Mouse (Mus musculus) embryonic fibroblast, embryonic 13.5 days (primary cell): Measurements from ENCODE around the gene Eva1b. TPM values are rescaled to one million over a fixed set of nuclear protein-coding genes. Genes with fewer than 3 reads are reported as not detected.

Source experiments
- H3K27ac ChIP-seq: 2 replicates; pipeline ENCODE4 v1.5.1; 2012; ENCODE audit warnings: low read length, control low read depth, inconsistent platforms; ENCODE audit not compliant: insufficient read depth
- H3K4me1 ChIP-seq: 2 replicates; pipeline ENCODE4 v1.6.1; 2011; ENCODE audit warnings: low read length; ENCODE audit not compliant: control insufficient read depth, insufficient read depth
- H3K4me3 ChIP-seq: 2 replicates; pipeline ENCODE4 v1.5.1; 2011; ENCODE audit warnings: mild to moderate bottlenecking, control low read depth, low read length; ENCODE audit not compliant: insufficient read depth
- CTCF ChIP-seq: IDR thresholded peaks from 2 replicates; pipeline ENCODE4 v1.5.1; 2011; ENCODE audit warnings: mild to moderate bottlenecking, control low read depth, low read length, moderate library complexity, borderline replicate concordance; ENCODE audit not compliant: insufficient read depth
- POLR2A ChIP-seq: IDR thresholded peaks from 2 replicates; pipeline ENCODE4 v1.6.1; 2011; ENCODE audit warnings: low read depth, mild to moderate bottlenecking, control low read depth, low read length, moderate library complexity
- polyA plus RNA-seq: library from polyadenylated mRNA; stranded (reverse); fragments of >200 nt; gene quantifications from 2 replicates; pipeline ENCODE4 v1.2.4, GENCODE M21; 2011; ENCODE audit warnings: low read depth; ENCODE audit not compliant: missing spikeins, insufficient read length

Gene Eva1b
- 41.0 and 53.7 TPM in 2 replicates for polyA plus RNA-seq

DNA sequence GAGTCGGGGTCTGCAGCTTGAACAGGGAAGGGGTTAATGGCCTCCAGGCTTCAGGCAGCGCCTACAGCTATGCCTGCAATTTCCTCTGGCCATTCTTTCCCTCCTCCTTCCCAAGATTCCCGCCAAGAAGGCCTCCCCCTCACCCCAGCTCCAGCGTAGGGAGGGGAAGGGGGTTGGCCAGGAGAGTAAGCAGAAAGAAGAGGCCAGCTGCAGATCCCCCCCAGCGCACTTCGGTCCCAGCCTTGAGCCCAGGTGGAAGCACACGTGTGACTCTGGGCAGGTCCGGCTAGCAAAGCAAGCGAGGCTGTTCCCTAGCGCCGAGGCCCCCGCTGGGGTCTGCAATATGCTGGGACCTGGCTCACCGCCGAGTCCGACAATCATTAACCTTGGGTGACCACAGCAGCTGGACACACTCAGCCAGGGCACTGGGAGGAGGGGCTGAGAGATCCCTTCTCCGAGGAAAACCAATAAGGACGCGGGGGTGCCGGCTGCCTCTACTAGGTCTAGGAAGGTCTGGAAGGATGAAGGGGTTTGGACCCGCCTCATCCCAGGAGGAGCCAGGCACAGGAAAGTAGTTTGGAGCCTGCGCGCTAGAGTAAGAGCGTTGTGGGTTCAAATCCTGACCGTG lies at the start of gene Eva1b:
TSS of gene Eva1b (plus strand) at position 212 of the 628 bp plus-strand sequence.
- H3K4me3 ChIP-seq, result peak within 1 kb of the TSS; percentile 69
- TF ChIP-seq POLR2A (no peak), CTCF (no peak)
- H3K27ac ChIP-seq, result peak within 1 kb of the TSS; percentile 86
- no peaks in the 10 kb centered on the region for H3K4me1 ChIP-seq

DNA sequence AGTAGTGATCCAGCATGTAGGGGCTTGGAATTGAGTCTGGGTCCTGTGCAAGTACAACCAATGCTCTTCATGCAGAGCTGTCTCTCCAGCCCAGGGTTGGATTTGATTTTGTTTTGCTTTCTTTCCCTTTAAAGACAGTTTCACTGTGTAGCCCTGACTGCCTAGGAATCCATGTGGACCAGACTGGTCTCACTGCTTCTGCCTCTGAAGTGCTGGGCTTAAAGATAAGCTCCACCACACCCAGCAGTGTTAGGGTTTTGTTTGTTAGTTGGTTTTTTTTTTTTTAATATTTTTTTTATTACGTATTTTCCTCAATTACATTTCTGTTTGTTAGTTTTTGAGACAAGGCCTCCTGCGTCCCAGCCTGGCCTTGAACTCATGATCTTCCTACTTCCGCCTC lies 48.2 kb upstream of the Eva1b start:
- no peak for TF ChIP-seq CTCF
- no peak for TF ChIP-seq POLR2A
- Histone ChIP-seq H3K4me1 (peaks cover 12% of the 10 kb centered on the region), H3K4me3 (no peak overlapping the region), H3K27ac (no peak overlapping the region)

DNA sequence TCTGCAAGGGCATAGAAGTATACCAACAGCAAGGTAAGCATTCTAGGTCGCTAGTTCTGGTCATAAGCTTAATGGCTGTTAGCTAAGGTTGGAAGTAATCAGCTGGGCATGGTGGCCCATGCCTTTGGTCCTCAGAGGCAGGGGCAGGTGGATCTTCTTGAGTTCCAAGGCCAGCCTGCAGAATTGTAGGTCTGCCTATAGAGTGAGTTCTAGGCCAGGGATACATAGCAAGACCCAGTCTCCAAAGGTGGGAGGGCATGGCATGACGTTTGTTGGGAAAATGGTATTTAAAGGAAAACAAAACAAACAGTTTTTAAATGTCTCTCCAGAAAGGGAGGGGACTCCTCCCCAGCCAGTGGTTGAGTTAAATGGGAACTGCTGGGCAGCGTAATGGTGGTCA lies 46.8 kb upstream of the Eva1b start:
- no peak for TF ChIP-seq CTCF
- no peak for TF ChIP-seq POLR2A
- H3K27ac ChIP-seq, result no peak overlapping the region
- H3K4me1 ChIP-seq, result peaks cover 14% of the 10 kb centered on the region
- no peak overlapping the region for H3K4me3 ChIP-seq

DNA sequence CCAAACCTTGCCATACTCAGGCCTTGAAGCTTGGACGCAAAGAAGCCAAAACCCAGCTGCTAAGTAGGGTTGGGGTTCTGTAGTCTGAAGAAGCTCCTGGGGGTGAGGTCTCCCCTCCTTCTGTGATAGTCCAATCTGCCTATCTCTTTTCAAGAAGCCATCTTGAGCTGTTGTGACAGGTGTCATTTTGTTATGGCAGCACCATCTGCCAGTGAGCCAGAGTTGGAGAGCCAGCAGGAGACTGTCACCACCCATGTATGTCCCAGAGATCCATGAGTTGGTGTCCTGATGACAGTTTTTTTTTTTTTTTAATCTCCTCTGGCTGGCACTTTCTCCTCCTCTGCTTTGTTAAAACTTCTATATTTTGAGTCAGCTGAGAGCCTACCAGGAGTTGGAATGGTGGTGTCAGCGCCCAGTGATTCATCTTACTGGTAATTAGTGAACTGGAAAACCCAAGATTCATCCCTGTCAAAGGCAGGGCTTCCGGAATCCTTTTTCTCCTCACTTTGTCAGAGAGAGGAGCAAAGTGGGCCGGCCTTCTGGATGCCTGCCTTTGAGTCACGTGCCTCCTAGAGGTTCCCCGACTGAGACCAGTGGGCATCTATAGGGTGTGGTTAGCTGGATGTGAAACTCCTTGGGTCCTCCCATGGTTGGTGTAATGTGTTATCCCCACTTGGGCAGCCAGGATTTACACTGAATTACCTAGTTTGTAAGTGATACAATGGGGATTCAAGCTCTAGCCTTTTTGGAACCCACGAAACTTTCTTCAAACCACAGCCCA lies 45.3 kb upstream of the Eva1b start:
- no peak overlapping the region for H3K4me3 ChIP-seq
- TF ChIP-seq POLR2A, result 0 out of 2 replicates have a peak, but pooled peaks have one; percentile 30
- no peak for TF ChIP-seq CTCF
- peak overlapping the region; percentile 98 for H3K27ac ChIP-seq
- peaks cover 18% of the 10 kb centered on the region for H3K4me1 ChIP-seq

DNA sequence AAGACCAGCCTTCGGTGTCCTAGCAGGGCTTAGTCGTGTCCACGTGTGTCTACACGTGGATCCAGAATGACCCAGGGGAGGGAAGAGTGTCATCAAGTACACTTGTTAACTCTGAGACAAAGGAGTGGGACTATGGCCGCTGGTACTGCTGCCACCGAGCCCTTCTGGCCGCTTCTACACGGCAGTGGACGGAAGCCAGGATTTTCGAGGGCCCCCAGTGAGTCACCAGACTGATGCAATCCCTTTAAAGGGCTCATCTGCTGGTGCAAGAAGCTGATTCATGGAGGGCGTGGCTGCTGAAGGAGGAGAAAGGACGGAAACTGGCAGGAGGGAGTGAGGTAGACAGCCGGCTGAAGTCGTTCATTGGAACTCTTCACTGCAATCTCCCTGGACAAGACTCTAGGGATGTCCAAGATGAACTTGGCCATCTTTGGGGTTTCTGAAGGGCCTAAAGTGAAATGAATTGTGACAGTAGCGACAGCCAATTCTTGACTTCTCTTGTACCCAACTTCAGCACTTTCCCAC lies 44.4 kb upstream of the Eva1b start:
- Histone ChIP-seq H3K4me1 (peaks cover 14% of the 10 kb centered on the region), H3K4me3 (peak overlapping the region; percentile 38), H3K27ac (peak overlapping the region; percentile 98)
- TF ChIP-seq POLR2A, result no peak; the same call in 1 of the 2 replicates

DNA sequence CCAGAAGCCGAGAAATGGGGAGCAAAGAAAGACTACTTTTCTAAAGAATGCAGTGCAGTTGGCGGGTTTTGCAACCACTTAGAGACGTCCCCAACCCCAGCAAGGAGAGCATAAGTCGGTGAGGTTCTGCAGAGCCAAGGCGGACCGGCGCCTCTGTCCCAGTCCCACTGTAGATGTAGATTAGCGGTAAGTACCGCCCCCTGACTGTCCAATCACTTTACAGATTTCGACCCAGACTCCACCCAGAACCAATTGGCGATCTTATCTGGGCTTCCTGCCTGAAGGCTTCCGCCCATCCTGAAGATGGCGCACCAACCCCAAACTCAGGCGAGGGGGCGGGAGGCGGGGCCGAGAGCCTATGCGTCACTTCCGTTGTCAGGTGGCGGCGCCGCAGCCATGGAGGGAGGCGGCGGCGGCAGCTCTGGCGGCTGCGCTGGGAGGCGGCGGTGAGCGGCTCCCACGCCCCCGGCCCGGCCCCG lies 43.9 kb upstream of the Eva1b start, which contains the start of gene Stk40:
TSS of gene Stk40 (plus strand) at position 368 of the 479 bp plus-strand sequence.
- Histone ChIP-seq H3K27ac (peak within 1 kb of the TSS; percentile 98), H3K4me3 (peak within 1 kb of the TSS; percentile 84), H3K4me1 (peaks cover 16% of the 10 kb centered on the region)
- peak; percentile 42; the same call in 1 of the 2 replicates for TF ChIP-seq CTCF
- TF ChIP-seq POLR2A, result peak; percentile 85

DNA sequence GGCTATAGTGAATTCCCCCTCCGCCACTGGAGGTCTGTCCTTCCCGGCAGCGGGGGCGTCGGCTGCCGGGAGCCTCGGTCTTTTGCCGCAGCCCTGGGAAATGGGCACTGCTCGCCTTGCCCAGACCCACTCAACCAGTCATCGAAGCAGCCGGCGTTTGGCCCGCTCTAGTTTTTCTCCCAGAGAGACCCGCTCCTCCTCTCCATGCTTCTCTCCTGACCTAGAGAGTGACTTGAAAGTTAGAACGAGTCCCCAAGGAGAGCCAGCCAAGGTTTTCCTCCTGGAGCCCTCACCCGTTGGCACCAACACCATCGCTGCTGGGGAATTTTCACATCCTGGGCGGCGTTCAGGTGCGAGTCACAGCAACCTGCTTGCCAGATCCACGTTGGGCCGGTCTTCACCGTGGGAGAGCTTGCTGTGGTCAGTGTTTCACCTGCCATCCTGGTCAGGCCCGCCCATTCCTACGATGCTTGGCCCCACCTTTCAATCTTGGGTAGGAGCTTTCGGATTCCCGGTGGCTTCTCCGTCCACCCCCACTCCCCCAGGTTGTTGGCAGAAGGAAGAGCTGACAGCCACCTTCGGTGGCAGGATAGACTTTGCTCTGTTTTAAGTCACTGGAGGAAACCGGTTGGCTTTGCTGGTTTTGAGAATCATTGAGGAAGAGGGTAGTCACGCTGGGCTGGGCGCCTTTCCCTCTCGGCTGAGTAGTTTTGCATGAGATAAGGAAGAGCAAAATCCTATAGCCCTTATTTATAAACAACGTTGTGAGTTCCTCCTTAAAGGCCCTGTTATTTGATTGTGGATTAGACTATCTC lies 43.1 kb upstream of the Eva1b start:
- peak overlapping the region; percentile 33 for H3K27ac ChIP-seq
- TF ChIP-seq CTCF (no peak), POLR2A (0 out of 2 replicates have a peak, but pooled peaks have one; percentile 7)
- H3K4me3 ChIP-seq, result peak overlapping the region; percentile 84
- H3K4me1 ChIP-seq, result peaks cover 22% of the 10 kb centered on the region

DNA sequence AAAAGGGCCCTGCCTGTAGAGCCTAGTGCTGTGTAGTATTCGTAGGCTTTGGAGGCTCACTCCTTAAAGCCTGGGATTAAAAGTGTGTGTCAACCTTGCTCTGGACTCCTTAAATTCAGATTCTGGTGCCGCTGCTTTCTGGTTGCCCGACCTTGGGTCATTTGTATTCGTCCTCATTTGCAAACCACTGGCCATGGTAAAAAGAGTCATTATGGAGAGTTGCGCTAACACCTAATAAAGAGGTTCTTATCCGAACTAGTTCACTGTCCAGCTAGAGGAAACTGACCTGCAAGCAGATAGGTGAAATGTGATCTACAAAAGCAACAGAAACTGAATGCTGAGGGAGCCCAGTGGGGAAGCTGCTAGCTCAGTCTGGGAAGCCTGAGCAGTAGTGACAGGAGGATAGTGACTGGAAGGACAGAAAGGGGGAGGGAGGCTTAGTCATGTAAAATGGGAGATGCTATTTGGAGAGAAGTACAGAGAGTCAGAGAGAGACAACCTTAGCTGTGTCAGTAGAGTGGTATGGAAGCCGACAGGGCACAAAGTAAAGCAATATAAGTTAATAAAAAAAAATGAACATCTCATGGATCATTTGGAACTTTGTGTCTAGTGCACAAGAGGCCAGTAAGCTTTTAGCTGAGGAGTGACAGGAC lies 42.3 kb upstream of the Eva1b start:
- TF ChIP-seq CTCF (no peak), POLR2A (no peak)
- H3K27ac ChIP-seq, result no peak overlapping the region
- peak overlapping the region; percentile 84 for H3K4me3 ChIP-seq
- peaks cover 30% of the 10 kb centered on the region for H3K4me1 ChIP-seq

DNA sequence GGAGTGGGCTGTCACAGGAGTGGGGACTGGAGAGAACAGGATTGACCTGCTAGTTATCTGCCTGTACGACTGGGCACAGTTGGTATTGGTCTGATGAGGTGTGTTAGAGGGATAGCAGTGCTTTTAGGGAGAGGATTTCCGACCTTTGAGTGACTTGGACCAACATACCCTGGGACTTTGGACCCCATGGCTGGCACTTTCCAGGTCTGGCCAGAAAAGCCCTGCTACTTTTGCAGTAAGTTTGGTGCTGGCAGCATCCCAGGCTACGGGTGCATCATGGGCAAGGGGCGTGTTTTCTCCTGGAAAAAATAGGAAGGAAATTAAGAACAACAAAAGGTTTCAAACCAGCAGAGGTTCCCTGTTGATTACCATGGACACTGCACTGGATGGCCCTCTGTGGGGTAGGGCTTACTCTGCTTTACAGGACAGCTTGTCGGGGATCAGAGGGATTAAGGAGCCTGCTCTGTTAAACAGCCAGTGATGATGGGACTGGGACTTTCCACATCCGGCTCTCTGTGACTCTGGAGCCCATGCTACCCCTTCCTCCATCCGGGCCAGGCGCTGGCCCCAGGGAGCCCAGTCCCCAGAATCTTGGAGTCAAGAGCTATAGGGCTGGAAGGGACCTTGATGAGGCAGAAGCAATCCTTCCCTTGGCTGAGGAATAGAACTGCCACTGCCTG lies 39.3 kb upstream of the Eva1b start:
- Histone ChIP-seq H3K4me1 (peaks cover 36% of the 10 kb centered on the region), H3K27ac (peak overlapping the region; percentile 34; the same call in 1 of the 2 replicates), H3K4me3 (no peak overlapping the region)
- TF ChIP-seq POLR2A (no peak), CTCF (no peak)
